Mouse (Mus musculus): ENCODE data around the gene Hist1h2ab.

Gene Hist1h2ab

GRCm38 (mm10) chr13:23738677-23739068, 12.3 kb upstream of the Hist1h2ab start, which contains the start of gene Hist1h1c:
Hist1h1c (plus strand) TSS chr13:23738808.
- peak; percentile 95 for DNase-seq

GRCm38 (mm10) chr13:23739069-23739921, 11.6 kb upstream of the Hist1h2ab start:
- DNase-seq: peak; percentile 98

GRCm38 (mm10) chr13:23739922-23740252, 11.0 kb upstream of the Hist1h2ab start:
- no peak for DNase-seq

GRCm38 (mm10) chr13:23740256-23740840, 10.6 kb upstream of the Hist1h2ab start:
- no peak for DNase-seq

- DNase-seq: no peak
Observed at GRCm38 (mm10) chr13:23740910-23741309, 10.0 kb upstream of the Hist1h2ab start.

GRCm38 (mm10) chr13:23742007-23742406, 8.9 kb upstream of the Hist1h2ab start:
- DNase-seq: no peak

GRCm38 (mm10) chr13:23743215-23743614, 7.7 kb upstream of the Hist1h2ab start:
- DNase-seq: no peak

GRCm38 (mm10) chr13:23743963-23744362, 7.0 kb upstream of the Hist1h2ab start:
- DNase-seq: no peak

- no peak for DNase-seq
Observed at GRCm38 (mm10) chr13:23744421-23745380, 6.2 kb upstream of the Hist1h2ab start.

- DNase-seq: peak; percentile 94
Observed at GRCm38 (mm10) chr13:23745381-23746161, 5.4 kb upstream of the Hist1h2ab start, which contains the start of gene Hist1h3c. Hist1h3c (minus strand) TSS chr13:23745602.

GRCm38 (mm10) chr13:23746201-23747080, 4.5 kb upstream of the Hist1h2ab start, which contains the start of gene Hist1h2bb:
Hist1h2bb (plus strand) TSS chr13:23746734.
- DNase-seq: peak; percentile 88

GRCm38 (mm10) chr13:23747081-23747891, 3.6 kb upstream of the Hist1h2ab start:
- no peak for DNase-seq

GRCm38 (mm10) chr13:23747892-23748288, 3.0 kb upstream of the Hist1h2ab start:
- DNase-seq: no peak

GRCm38 (mm10) chr13:23749563-23750121, 1.3 kb upstream of the Hist1h2ab start:
- DNase-seq: no peak

- no peak for DNase-seq
Observed at GRCm38 (mm10) chr13:23751478-23751956, 591 bp downstream of the Hist1h2ab start.

GRCm38 (mm10) chr13:23752067-23752741, 1.3 kb downstream of the Hist1h2ab start, which contains the start of gene Hist1h3b:
Hist1h3b (plus strand) TSS chr13:23752267.
- DNase-seq: peak; percentile 94

GRCm38 (mm10) chr13:23752742-23753172, 1.8 kb downstream of the Hist1h2ab start:
- DNase-seq: no peak

GRCm38 (mm10) chr13:23753314-23754078, 2.6 kb downstream of the Hist1h2ab start:
- DNase-seq: no peak
